Mouse (Mus musculus): ENCODE results near the gene Xpnpep1.

The Xpnpep1 gene

GRCm38 (mm10) chr19:53080026-53080425 lies 40.0 kb upstream of the Xpnpep1 start:
- 0 out of 2 replicates have a peak, but pooled peaks cover 4% of the 10 kb centered on the region for H3K27me3 ChIP-seq (ENCODE audit: insufficient read depth, low read length)
- H3K4me1 ChIP-seq (replicated peaks; ENCODE audit: low read depth, low read length): peaks cover 47% of the 10 kb centered on the region
- no peaks in the 10 kb centered on the region for H3K36me3 ChIP-seq (ENCODE audit: insufficient read depth, low read length)
- TF ChIP-seq NANOG (IDR thresholded peaks at IDR 0.05; ENCODE audit: borderline replicate concordance, low read length) (no peak), CTCF (conservative IDR thresholded peaks at IDR 0.05; ENCODE audit: low read length) (no peak), POU5F1 (IDR thresholded peaks at IDR 0.05; ENCODE audit: borderline replicate concordance, low read length) (no peak)
- peaks cover 6% of the 10 kb centered on the region; the same call in 1 of the 2 replicates for H3K9me3 ChIP-seq (ENCODE audit: low read length)
- H3K4me3 ChIP-seq (replicated peaks; ENCODE audit: low read length): no peak overlapping the region

- no peak for TF ChIP-seq POU5F1 (IDR thresholded peaks at IDR 0.05; ENCODE audit: borderline replicate concordance, low read length)
- TF ChIP-seq CTCF (conservative IDR thresholded peaks at IDR 0.05; ENCODE audit: low read length): no peak
- no peak for TF ChIP-seq NANOG (IDR thresholded peaks at IDR 0.05; ENCODE audit: borderline replicate concordance, low read length)
- Histone ChIP-seq H3K4me1 (replicated peaks; ENCODE audit: low read depth, low read length) (peaks cover 42% of the 10 kb centered on the region), H3K36me3 (ENCODE audit: insufficient read depth, low read length) (no peaks in the 10 kb centered on the region), H3K27me3 (ENCODE audit: insufficient read depth, low read length) (0 out of 2 replicates have a peak, but pooled peaks cover 4% of the 10 kb centered on the region), H3K4me3 (replicated peaks; ENCODE audit: low read length) (peak overlapping the region; percentile 17), H3K9me3 (ENCODE audit: low read length) (no peaks in the 10 kb centered on the region)
Measured at GRCm38 (mm10) chr19:53078271-53079085, 38.5 kb upstream of the Xpnpep1 start.

DNA sequence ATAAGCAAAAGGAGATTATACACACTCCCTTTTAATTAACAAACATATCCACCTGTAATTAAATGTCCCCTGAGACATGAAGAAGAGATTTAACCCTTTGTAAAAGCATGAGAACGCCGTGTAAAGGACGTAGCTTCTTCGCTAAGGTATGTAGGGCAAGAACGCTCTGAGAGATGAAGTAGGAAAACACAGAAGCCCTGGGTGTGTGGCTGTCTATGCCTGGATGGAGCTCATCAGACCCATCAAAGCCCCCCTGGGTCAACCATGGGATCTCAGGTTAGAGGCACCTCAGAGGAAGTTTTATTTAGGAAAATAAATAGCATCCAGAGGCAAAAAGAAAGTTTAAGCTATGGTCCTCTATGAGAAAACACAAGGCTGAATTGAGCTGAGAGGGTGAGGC lies 37.3 kb upstream of the Xpnpep1 start:
- TF ChIP-seq CTCF (conservative IDR thresholded peaks at IDR 0.05; ENCODE audit: low read length) (no peak), POU5F1 (IDR thresholded peaks at IDR 0.05; ENCODE audit: borderline replicate concordance, low read length) (no peak), NANOG (IDR thresholded peaks at IDR 0.05; ENCODE audit: borderline replicate concordance, low read length) (no peak)
- Histone ChIP-seq H3K4me1 (replicated peaks; ENCODE audit: low read depth, low read length) (peaks cover 42% of the 10 kb centered on the region), H3K36me3 (ENCODE audit: insufficient read depth, low read length) (no peaks in the 10 kb centered on the region), H3K4me3 (replicated peaks; ENCODE audit: low read length) (no peak overlapping the region), H3K9me3 (ENCODE audit: low read length) (no peaks in the 10 kb centered on the region), H3K27me3 (ENCODE audit: insufficient read depth, low read length) (0 out of 2 replicates have a peak, but pooled peaks cover 4% of the 10 kb centered on the region)

GRCm38 (mm10) chr19:53076238-53076981 lies 36.4 kb upstream of the Xpnpep1 start:
- 0 out of 2 replicates have a peak, but pooled peaks cover 4% of the 10 kb centered on the region for H3K27me3 ChIP-seq (ENCODE audit: insufficient read depth, low read length)
- no peaks in the 10 kb centered on the region for H3K9me3 ChIP-seq (ENCODE audit: low read length)
- peaks cover 46% of the 10 kb centered on the region for H3K4me1 ChIP-seq (replicated peaks; ENCODE audit: low read depth, low read length)
- TF ChIP-seq POU5F1 (IDR thresholded peaks at IDR 0.05; ENCODE audit: borderline replicate concordance, low read length) (no peak), CTCF (conservative IDR thresholded peaks at IDR 0.05; ENCODE audit: low read length) (no peak), NANOG (IDR thresholded peaks at IDR 0.05; ENCODE audit: borderline replicate concordance, low read length) (no peak)
- H3K36me3 ChIP-seq (ENCODE audit: insufficient read depth, low read length): no peaks in the 10 kb centered on the region
- H3K4me3 ChIP-seq (replicated peaks; ENCODE audit: low read length): no peak overlapping the region

DNA sequence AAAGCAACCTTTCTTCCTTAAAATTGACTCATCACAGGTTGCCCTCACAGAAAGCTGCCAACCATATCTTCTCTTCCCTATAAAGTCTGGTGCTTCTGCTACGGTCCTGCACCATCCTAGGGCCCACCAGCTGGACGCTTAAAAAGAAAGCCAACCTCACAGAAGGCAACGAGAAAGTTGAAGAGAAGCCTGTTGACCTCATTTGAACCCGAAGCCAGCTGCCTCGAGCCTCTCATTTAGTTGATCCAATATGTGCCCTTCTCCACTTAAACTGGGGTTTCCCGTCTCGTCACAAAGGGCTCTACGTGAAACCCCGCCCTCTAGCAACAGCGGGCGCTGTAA lies 35.9 kb upstream of the Xpnpep1 start:
- 0 out of 2 replicates have a peak, but pooled peaks cover 4% of the 10 kb centered on the region for H3K27me3 ChIP-seq (ENCODE audit: insufficient read depth, low read length)
- TF ChIP-seq NANOG (IDR thresholded peaks at IDR 0.05; ENCODE audit: borderline replicate concordance, low read length): no peak
- no peak for TF ChIP-seq POU5F1 (IDR thresholded peaks at IDR 0.05; ENCODE audit: borderline replicate concordance, low read length)
- no peak for TF ChIP-seq CTCF (conservative IDR thresholded peaks at IDR 0.05; ENCODE audit: low read length)

GRCm38 (mm10) chr19:53074899-53075722 lies 35.1 kb upstream of the Xpnpep1 start:
- H3K4me1 ChIP-seq (replicated peaks; ENCODE audit: low read depth, low read length): peaks cover 46% of the 10 kb centered on the region
- TF ChIP-seq POU5F1 (IDR thresholded peaks at IDR 0.05; ENCODE audit: borderline replicate concordance, low read length) (no peak), NANOG (IDR thresholded peaks at IDR 0.05; ENCODE audit: borderline replicate concordance, low read length) (no peak), CTCF (conservative IDR thresholded peaks at IDR 0.05; ENCODE audit: low read length) (no peak)
- no peaks in the 10 kb centered on the region for H3K9me3 ChIP-seq (ENCODE audit: low read length)
- H3K27me3 ChIP-seq (ENCODE audit: insufficient read depth, low read length): 0 out of 2 replicates have a peak, but pooled peaks cover 4% of the 10 kb centered on the region
- no peaks in the 10 kb centered on the region for H3K36me3 ChIP-seq (ENCODE audit: insufficient read depth, low read length)
- H3K4me3 ChIP-seq (replicated peaks; ENCODE audit: low read length): no peak overlapping the region

More for the DNA sequence above, 35.9 kb upstream of the Xpnpep1 start:
- Histone ChIP-seq H3K4me1 (replicated peaks; ENCODE audit: low read depth, low read length) (peaks cover 46% of the 10 kb centered on the region), H3K4me3 (replicated peaks; ENCODE audit: low read length) (no peak overlapping the region), H3K36me3 (ENCODE audit: insufficient read depth, low read length) (no peaks in the 10 kb centered on the region), H3K9me3 (ENCODE audit: low read length) (no peaks in the 10 kb centered on the region)

- H3K36me3 ChIP-seq (ENCODE audit: insufficient read depth, low read length): no peaks in the 10 kb centered on the region
- H3K9me3 ChIP-seq (ENCODE audit: low read length): no peaks in the 10 kb centered on the region
- no peaks in the 10 kb centered on the region for H3K27me3 ChIP-seq (ENCODE audit: insufficient read depth, low read length)
- TF ChIP-seq NANOG (IDR thresholded peaks at IDR 0.05; ENCODE audit: borderline replicate concordance, low read length) (no peak), CTCF (conservative IDR thresholded peaks at IDR 0.05; ENCODE audit: low read length) (peak; percentile 85)
- H3K4me3 ChIP-seq (replicated peaks; ENCODE audit: low read length): no peak overlapping the region
- peaks cover 33% of the 10 kb centered on the region for H3K4me1 ChIP-seq (replicated peaks; ENCODE audit: low read depth, low read length)
Measured at GRCm38 (mm10) chr19:53073521-53073920, 33.5 kb upstream of the Xpnpep1 start.

GRCm38 (mm10) chr19:53072406-53072805 lies 32.4 kb upstream of the Xpnpep1 start:
- H3K9me3 ChIP-seq (ENCODE audit: low read length): no peaks in the 10 kb centered on the region
- H3K4me3 ChIP-seq (replicated peaks; ENCODE audit: low read length): no peak overlapping the region
- no peaks in the 10 kb centered on the region for H3K27me3 ChIP-seq (ENCODE audit: insufficient read depth, low read length)
- H3K4me1 ChIP-seq (replicated peaks; ENCODE audit: low read depth, low read length): peaks cover 30% of the 10 kb centered on the region
- no peaks in the 10 kb centered on the region for H3K36me3 ChIP-seq (ENCODE audit: insufficient read depth, low read length)
- TF ChIP-seq NANOG (IDR thresholded peaks at IDR 0.05; ENCODE audit: borderline replicate concordance, low read length): no peak
- no peak for TF ChIP-seq POU5F1 (IDR thresholded peaks at IDR 0.05; ENCODE audit: borderline replicate concordance, low read length)
- no peak for TF ChIP-seq CTCF (conservative IDR thresholded peaks at IDR 0.05; ENCODE audit: low read length)

Measured in E14TG2a.4 (cell line).